Mouse (Mus musculus) R1 (cell line): ENCODE measurements at regions not wholly inside any gene's neighbourhood (a gene's known extent, or its start where the extent isn't known, plus 50 kb on each side); places are given as distances from the start of the nearest gene placed in this dataset.

ENCODE experiments used
- DNase-seq: peaks from one replicate; pipeline ENCODE4 v3.0.0-alpha.2; 2018; ENCODE audit warnings: low read depth, low spot score

GRCm38 (mm10) chr17:70942478-70942877 is 60.0 kb upstream of the Myom1 start:
- DNase-seq, result no peak

- DNase-seq, result no peak
These were observed 68.2 kb upstream of the Myom1 start for GRCm38 (mm10) chr17:70934258-70934657.

GRCm38 (mm10) chr17:70933122-70934050 is 69.0 kb upstream of the Myom1 start:
- no peak for DNase-seq

GRCm38 (mm10) chr17:70932565-70932964 is 69.9 kb upstream of the Myom1 start:
- DNase-seq, result no peak

GRCm38 (mm10) chr17:70930600-70930999 is 71.8 kb upstream of the Myom1 start:
- DNase-seq, result no peak

GRCm38 (mm10) chr17:70929582-70929981 is 72.9 kb upstream of the Myom1 start:
- DNase-seq, result no peak

GRCm38 (mm10) chr17:70924565-70925220 is 71.3 kb upstream of the Tgif1 start:
- DNase-seq, result peak; percentile 95

GRCm38 (mm10) chr17:70921681-70922080 is 68.3 kb upstream of the Tgif1 start:
- DNase-seq, result peak; percentile 85

GRCm38 (mm10) chr17:70920181-70920580 is 66.8 kb upstream of the Tgif1 start:
- DNase-seq, result no peak

- peak; percentile 69 for DNase-seq
These were observed 64.0 kb upstream of the Tgif1 start for GRCm38 (mm10) chr17:70917183-70917935.

- peak; percentile 77 for DNase-seq
These were observed 62.9 kb upstream of the Tgif1 start for GRCm38 (mm10) chr17:70916089-70916750.

GRCm38 (mm10) chr17:70915445-70915844 is 62.1 kb upstream of the Tgif1 start:
- DNase-seq, result peak; percentile 66

GRCm38 (mm10) chr17:70910238-70910637 is 56.9 kb upstream of the Tgif1 start:
- peak; percentile 59 for DNase-seq

- DNase-seq, result no peak
These were observed 56.2 kb upstream of the Tgif1 start for GRCm38 (mm10) chr17:70909573-70909972.

GRCm38 (mm10) chr17:70908328-70908727 is 55.0 kb upstream of the Tgif1 start:
- DNase-seq, result no peak
